ENCODE assay signal across 22 mouse cellular contexts in the genomic region with DNA sequence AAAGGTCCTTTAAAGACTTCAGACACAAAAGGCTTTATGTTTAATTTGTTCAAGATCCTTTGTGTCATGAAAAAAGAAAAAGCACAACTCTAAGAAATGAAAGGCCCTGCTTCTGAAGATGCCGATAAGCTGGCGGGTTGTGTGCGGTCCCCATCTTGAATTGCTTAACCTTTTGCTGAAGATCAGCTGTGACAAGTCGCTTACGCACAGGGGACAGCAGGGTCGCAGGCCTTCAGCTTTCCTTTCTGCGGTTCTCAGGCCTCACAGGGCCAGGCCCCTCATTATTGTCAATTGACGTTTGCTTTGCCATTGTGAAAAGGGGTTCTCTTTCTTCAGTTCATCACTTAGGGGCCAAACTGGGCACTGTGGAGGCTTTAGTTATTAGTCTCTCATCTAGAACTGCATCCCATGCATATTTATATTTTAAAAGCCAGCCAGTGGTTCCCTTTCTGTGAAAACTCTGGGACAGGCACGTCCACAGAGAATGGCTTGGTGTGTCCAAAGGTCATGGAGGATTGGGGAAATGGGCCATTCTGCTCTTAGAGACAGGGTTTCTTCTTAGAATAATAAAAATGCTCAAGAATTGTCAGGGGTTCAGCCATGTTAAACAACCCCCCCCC. TPM values are rescaled to one million over a fixed set of nuclear protein-coding genes. Genes with fewer than 3 reads are reported as not detected.
A peak's percentile ranks its signal among the peaks of the same experiment; 100 is the strongest.
DNase-seq lines count a peak whose midpoint lies in the region; ATAC-seq and TF ChIP-seq lines count a peak whose summit lies in the region.
"Had no signal": no experiment of that assay in that cellular context is flagged by ENCODE, and none has a peak within 500 bp of the region (broad histone marks: within the 10 kb centered on the region; RNA-seq: fewer than 3 reads in every experiment).

No protein-coding gene starts in this region.

- no peak overlapping the region for H3K4me3 ChIP-seq in hindbrain, embryonic 11.5 days (ENCODE audit: low read depth, low read length)
- no peak overlapping the region for H3K4me3 ChIP-seq in hindbrain, postnatal 0 days (ENCODE audit: low read length)
- H3K4me3 ChIP-seq in neural tube, embryonic 15.5 days (replicated peaks): no peak overlapping the region
- H3K4me3 ChIP-seq in midbrain, embryonic 14.5 days (replicated peaks; ENCODE audit: low read depth, low read length): no peak overlapping the region
- H3K4me3 ChIP-seq: embryonic facial prominence, embryonic 15.5 days; erythroblast, embryonic 14.5 days; heart, embryonic 10.5 days; hindbrain, embryonic 15.5 days had no signal

- H3K27me3 ChIP-seq in hindbrain, embryonic 11.5 days (ENCODE audit: control insufficient read depth, insufficient read depth, low read length): no peaks in the 10 kb centered on the region
- H3K27me3 ChIP-seq in hindbrain, postnatal 0 days (ENCODE audit: insufficient read depth, low read length): no peaks in the 10 kb centered on the region
- H3K27me3 ChIP-seq in neural tube, embryonic 15.5 days (replicated peaks): no peaks in the 10 kb centered on the region
- H3K27me3 ChIP-seq in midbrain, embryonic 14.5 days (ENCODE audit: control insufficient read depth, insufficient read depth, low read length): no peaks in the 10 kb centered on the region
- H3K27me3 ChIP-seq: embryonic facial prominence, embryonic 15.5 days; hindbrain, embryonic 15.5 days had no signal

- ATAC-seq in hindbrain, embryonic 11.5 days (ENCODE audit: low FRiP score): no peak
- no peak for ATAC-seq in hindbrain, postnatal 0 days
- ATAC-seq in neural tube, embryonic 15.5 days (ENCODE audit: low FRiP score): no peak
- ATAC-seq in midbrain, embryonic 14.5 days (ENCODE audit: low FRiP score, low TSS enrichment): no peak
- ATAC-seq: forebrain, embryonic 16.5 days; inflammation-experienced regulatory T-cells, adult 6 months; intestine, postnatal 0 days had no signal

- H3K4me1 ChIP-seq in hindbrain, embryonic 11.5 days (replicated peaks; ENCODE audit: control insufficient read depth, insufficient read depth, low read length): 0 out of 2 replicates have a peak, but pooled peaks cover 3% of the 10 kb centered on the region
- H3K4me1 ChIP-seq in hindbrain, postnatal 0 days (ENCODE audit: insufficient read depth, low read length): no peaks in the 10 kb centered on the region
- no peaks in the 10 kb centered on the region for H3K4me1 ChIP-seq in neural tube, embryonic 15.5 days
- H3K4me1 ChIP-seq in midbrain, embryonic 14.5 days (ENCODE audit: control insufficient read depth, insufficient read depth, low read length): peaks cover 5% of the 10 kb centered on the region
- H3K4me1 ChIP-seq: embryonic facial prominence, embryonic 15.5 days; hindbrain, embryonic 15.5 days had no signal

- no peaks in the 10 kb centered on the region for H3K9me3 ChIP-seq in hindbrain, embryonic 11.5 days (ENCODE audit: control insufficient read depth, low read length)
- no peaks in the 10 kb centered on the region for H3K9me3 ChIP-seq in hindbrain, postnatal 0 days (ENCODE audit: low read length)
- H3K9me3 ChIP-seq in neural tube, embryonic 15.5 days (replicated peaks): no peaks in the 10 kb centered on the region
- no peaks in the 10 kb centered on the region for H3K9me3 ChIP-seq in midbrain, embryonic 14.5 days (ENCODE audit: control insufficient read depth, low read length)
- H3K9me3 ChIP-seq: embryonic facial prominence, embryonic 15.5 days; heart, embryonic 10.5 days; hindbrain, embryonic 15.5 days had no signal

- peak; percentile 35 for DNase-seq in hindbrain, embryonic 11.5 days (ENCODE audit: low spot score)
- no peak for DNase-seq in hindbrain, postnatal 0 days (ENCODE audit: low spot score)
- DNase-seq in neural tube, embryonic 10.5 days (ENCODE audit: extremely low spot score, low spot score): peak; percentile 15
- peak; percentile 49 for DNase-seq in embryo, embryonic 11 days
- no peak for DNase-seq in midbrain, embryonic 14.5 days
- DNase-seq in adrenal gland, postnatal 14 days: no peak
- DNase-seq: adrenal gland, adult 8-10 months; cerebellum, adult 18-20 months; cerebellum, adult 9-11 months; cerebellum, postnatal 36 days; gastrocnemius, postnatal 10 days; heart, adult 18-20 months; heart, postnatal 10 days; heart, postnatal 4 days had no signal

- WGBS in hindbrain, embryonic 11.5 days: 14% methylated on average over 9 of the region's 9 CpGs
- 48% methylated on average over 9 of the region's 9 CpGs for WGBS in hindbrain, postnatal 0 days
- WGBS in neural tube, embryonic 15.5 days: 25% methylated on average over 9 of the region's 9 CpGs
- WGBS in midbrain, embryonic 14.5 days: 10% methylated on average over 9 of the region's 9 CpGs

- no peak overlapping the region for H3K4me2 ChIP-seq in hindbrain, embryonic 11.5 days (replicated peaks; ENCODE audit: low read depth, low read length)
- no peak overlapping the region for H3K4me2 ChIP-seq in hindbrain, postnatal 0 days (ENCODE audit: low read depth, low read length)
- H3K4me2 ChIP-seq in neural tube, embryonic 15.5 days: no peak overlapping the region
- no peak overlapping the region for H3K4me2 ChIP-seq in midbrain, embryonic 14.5 days (ENCODE audit: low read length)
- H3K4me2 ChIP-seq: embryonic facial prominence, embryonic 15.5 days; hindbrain, embryonic 15.5 days had no signal

- H3K27ac ChIP-seq in hindbrain, embryonic 11.5 days (ENCODE audit: low read depth, low read length): no peak overlapping the region
- H3K27ac ChIP-seq in hindbrain, postnatal 0 days: no peak overlapping the region
- no peak overlapping the region for H3K27ac ChIP-seq in neural tube, embryonic 15.5 days (replicated peaks)
- 0 out of 2 replicates have a peak overlapping the region, but pooled peaks have one; percentile 9 for H3K27ac ChIP-seq in midbrain, embryonic 14.5 days (replicated peaks; ENCODE audit: low read depth, low read length)
- H3K27ac ChIP-seq: embryonic facial prominence, embryonic 15.5 days; heart, embryonic 10.5 days; hindbrain, embryonic 15.5 days had no signal

- no peak overlapping the region for H3K9ac ChIP-seq in hindbrain, embryonic 11.5 days (ENCODE audit: low read depth, low read length)
- no peak overlapping the region for H3K9ac ChIP-seq in hindbrain, postnatal 0 days (replicated peaks; ENCODE audit: low read length)
- no peak overlapping the region for H3K9ac ChIP-seq in neural tube, embryonic 15.5 days (replicated peaks)
- no peak overlapping the region for H3K9ac ChIP-seq in midbrain, embryonic 14.5 days (replicated peaks; ENCODE audit: low read length)
- H3K9ac ChIP-seq: embryonic facial prominence, embryonic 15.5 days; hindbrain, embryonic 15.5 days had no signal

- TF ChIP-seq CTCF in hindbrain, postnatal 0 days (IDR thresholded peaks at IDR 0.05; ENCODE audit: low read depth): no peak

- no peaks in the 10 kb centered on the region; the same call in 1 of the 2 replicates for H3K36me3 ChIP-seq in hindbrain, embryonic 11.5 days (ENCODE audit: control insufficient read depth, insufficient read depth, low read length)
- H3K36me3 ChIP-seq in hindbrain, postnatal 0 days (ENCODE audit: insufficient read depth, low read length): no peaks in the 10 kb centered on the region
- peaks cover 22% of the 10 kb centered on the region; the same call in 1 of the 2 replicates for H3K36me3 ChIP-seq in neural tube, embryonic 15.5 days
- H3K36me3 ChIP-seq in midbrain, embryonic 14.5 days (ENCODE audit: control insufficient read depth, insufficient read depth, low read length): peaks cover 19% of the 10 kb centered on the region
- H3K36me3 ChIP-seq: hindbrain, embryonic 15.5 days had no signal

RNA-seq across cellular contexts. Expression of a gene that starts 39.3 kb away (rescaled TPM):
- 13.5 and 15.3 TPM in 2 replicates for polyA plus RNA-seq in hindbrain, embryonic 11.5 days (2014; fragmentation: Nextera tagmentation; extraction: Ambion mirVana)
- total RNA-seq in hindbrain, postnatal 0 days (2014; rRNA removed): 15.0 and 17.5 TPM in 2 replicates
- polyA plus RNA-seq in hindbrain, postnatal 0 days (2015; fragmentation: Nextera tagmentation; extraction: Ambion mirVana): 15.9 and 16.6 TPM in 2 replicates
- polyA plus RNA-seq in neural tube, embryonic 15.5 days (2015; fragmentation: Nextera tagmentation; extraction: Ambion mirVana): 16.8 and 19.4 TPM in 2 replicates
- 18.3 and 18.4 TPM in 2 replicates for polyA plus RNA-seq in midbrain, embryonic 14.5 days (2014; fragmentation: Nextera tagmentation; extraction: Ambion mirVana)
- 27.4 and 31.9 TPM in 2 replicates for total RNA-seq in adrenal gland, postnatal 14 days (2021)

Comparison
In these comparisons a context has a peak if more than half of its experiments do, and no peak if none do; other contexts are left out.
1. DNase-seq: peak in hindbrain, embryonic 11.5 days (single experiment), neural tube, embryonic 10.5 days (single experiment) and embryo, embryonic 11 days (single experiment); none in hindbrain, postnatal 0 days (single experiment), midbrain, embryonic 14.5 days (single experiment) and adrenal gland, postnatal 14 days (single experiment).